Mouse (Mus musculus) hindbrain, embryonic 15.5 days (tissue): Measurements from ENCODE around the gene Krtap28-10. TPM values are rescaled to one million over a fixed set of nuclear protein-coding genes. Genes with fewer than 3 reads are reported as not detected.

ENCODE experiments used
- ATAC-seq: fragments of 200-750 bp; cut with Nextera tagmentation; 2 replicates; pipeline ENCODE4 v1.8.0; 2017; ENCODE audit warnings: low read depth, moderate number of reproducible peaks, moderate TSS enrichment; ENCODE audit not compliant: low FRiP score
- H3K27ac ChIP-seq: fragments of 300-500 bp; sonication (generic); replicated peaks from 2 replicates; pipeline ENCODE4 v1.5.1; 2015; ENCODE audit warnings: mild to moderate bottlenecking, inconsistent platforms
- H3K27me3 ChIP-seq: fragments of 300-500 bp; sonication (generic); 2 replicates; pipeline ENCODE4 v1.6.1; 2015; ENCODE audit warnings: control low read depth, inconsistent platforms
- H3K36me3 ChIP-seq: fragments of 300-500 bp; sonication (generic); 2 replicates; pipeline ENCODE4 v1.6.1; 2015; ENCODE audit warnings: control low read depth, inconsistent platforms
- H3K4me1 ChIP-seq: fragments of 300-500 bp; sonication (generic); replicated peaks from 2 replicates; pipeline ENCODE4 v1.6.1; 2015; ENCODE audit warnings: control low read depth, inconsistent platforms
- H3K4me2 ChIP-seq: fragments of 300-500 bp; sonication (generic); 2 replicates; pipeline ENCODE4 v1.6.1; 2015; ENCODE audit warnings: moderate library complexity, mild to moderate bottlenecking, inconsistent platforms
- H3K4me3 ChIP-seq: fragments of 300-500 bp; sonication (generic); 2 replicates; pipeline ENCODE4 v1.5.1; 2015; ENCODE audit warnings: mild to moderate bottlenecking, inconsistent platforms
- H3K9ac ChIP-seq: fragments of 300-500 bp; sonication (generic); 2 replicates; pipeline ENCODE4 v1.6.1; 2015; ENCODE audit warnings: inconsistent platforms
- H3K9me3 ChIP-seq: fragments of 300-500 bp; sonication (generic); 2 replicates; pipeline ENCODE4 v1.6.1; 2016; ENCODE audit warnings: control low read depth, inconsistent platforms
- WGBS: fragments of 180-500 bp; shearing (Covaris S2); methylation state at CpG from one replicate; pipeline ENCODE4 v1.1.7; 2015; 5-methylcytosine and 5-hydroxymethylcytosine counted together
- polyA plus RNA-seq: library from polyadenylated mRNA; unstranded; fragments of >200 nt; fragmentation: Nextera tagmentation; extraction: Ambion mirVana; gene quantifications from 2 replicates; pipeline ENCODE4 v1.2.1, GENCODE M21; 2015

Krtap28-10 gene
- not detected in 2 replicates for polyA plus RNA-seq

DNA sequence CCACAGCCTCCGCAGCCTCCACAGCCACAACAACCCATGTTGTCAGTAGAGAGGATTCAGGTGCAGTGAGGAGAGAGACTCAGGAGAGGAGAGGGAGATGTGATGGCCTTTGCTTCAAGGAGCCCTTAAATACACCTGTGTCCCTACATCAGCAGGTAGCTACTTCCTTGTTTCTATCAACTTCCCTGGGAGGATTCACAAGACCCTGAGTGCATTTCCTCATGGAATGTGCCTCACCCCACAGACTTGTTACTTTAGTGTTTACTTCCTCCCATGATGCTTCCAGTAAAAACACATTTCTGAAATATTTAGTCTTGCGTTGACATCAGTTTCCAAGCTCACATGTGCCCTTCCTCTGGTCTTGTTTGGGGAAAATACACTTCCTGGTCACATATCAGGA is at the start of gene Krtap28-10:
Krtap28-10 (minus strand) TSS at position 101 of the 400 bp plus-strand sequence.
- H3K27ac ChIP-seq: no peak within 1 kb of the TSS
- no peaks in the 10 kb centered on the region for H3K9me3 ChIP-seq
- H3K36me3 ChIP-seq: no peaks in the 10 kb centered on the region
- no peaks in the 10 kb centered on the region for H3K27me3 ChIP-seq
- no peak for ATAC-seq
- H3K4me1 ChIP-seq: peaks cover 5% of the 10 kb centered on the region; the same call in 1 of the 2 replicates
- 89% methylated on average over 2 of the region's 2 CpGs for WGBS
- H3K9ac ChIP-seq: no peak within 1 kb of the TSS
- no peak within 1 kb of the TSS for H3K4me2 ChIP-seq
- H3K4me3 ChIP-seq: no peak within 1 kb of the TSS

GRCm38 (mm10) chr1:83091268-83091667 is 49.0 kb upstream of the Krtap28-10 start:
- Histone ChIP-seq H3K4me2 (no peak overlapping the region), H3K4me1 (no peaks in the 10 kb centered on the region), H3K36me3 (no peaks in the 10 kb centered on the region), H3K27me3 (no peaks in the 10 kb centered on the region), H3K9ac (no peak overlapping the region), H3K27ac (no peak overlapping the region), H3K9me3 (no peaks in the 10 kb centered on the region), H3K4me3 (no peak overlapping the region)
- no peak for ATAC-seq
- WGBS: 81% methylated on average over 3 of the region's 3 CpGs

DNA sequence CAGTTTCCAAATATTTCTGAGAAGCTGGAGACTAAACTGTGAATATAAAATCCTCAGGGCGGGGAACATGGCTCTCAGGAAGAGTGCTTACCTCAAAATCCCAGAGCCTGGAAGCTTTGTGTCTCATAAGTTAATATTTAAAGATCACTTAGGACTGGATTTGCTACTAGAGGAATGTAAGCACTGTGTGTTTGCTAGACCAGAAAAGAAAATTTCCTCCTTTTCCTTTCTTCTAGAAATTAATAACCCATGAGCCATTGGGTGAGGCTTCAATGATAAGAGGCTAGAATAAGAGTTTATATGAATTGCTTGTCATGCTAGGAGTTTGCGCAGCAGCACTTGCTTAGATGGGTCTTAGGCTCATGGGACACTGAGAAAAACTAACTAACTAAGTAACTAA is 42.5 kb upstream of the Krtap28-10 start:
- Histone ChIP-seq H3K9me3 (no peaks in the 10 kb centered on the region), H3K27me3 (no peaks in the 10 kb centered on the region)

GRCm38 (mm10) chr1:83077016-83077415 is 34.7 kb upstream of the Krtap28-10 start:
- H3K9me3 ChIP-seq: no peaks in the 10 kb centered on the region
- H3K27ac ChIP-seq: no peak overlapping the region
- H3K9ac ChIP-seq: no peak overlapping the region
- H3K4me1 ChIP-seq: no peaks in the 10 kb centered on the region
- H3K4me2 ChIP-seq: no peak overlapping the region
- no peak for ATAC-seq
- H3K4me3 ChIP-seq: no peak overlapping the region
- WGBS: 82% methylated on average over 6 of the region's 6 CpGs
- H3K36me3 ChIP-seq: no peaks in the 10 kb centered on the region
- H3K27me3 ChIP-seq: no peaks in the 10 kb centered on the region

More for the DNA sequence above, 42.5 kb upstream of the Krtap28-10 start:
- Histone ChIP-seq H3K36me3 (no peaks in the 10 kb centered on the region), H3K4me2 (no peak overlapping the region), H3K9ac (no peak overlapping the region), H3K4me1 (no peaks in the 10 kb centered on the region), H3K4me3 (no peak overlapping the region), H3K27ac (no peak overlapping the region)
- 92% methylated on average over 2 of the region's 2 CpGs for WGBS
- no peak for ATAC-seq

- H3K4me1 ChIP-seq: no peaks in the 10 kb centered on the region
- no peaks in the 10 kb centered on the region for H3K36me3 ChIP-seq
- H3K4me2 ChIP-seq: peak overlapping the region; percentile 47
- H3K27ac ChIP-seq: no peak overlapping the region
- H3K27me3 ChIP-seq: no peaks in the 10 kb centered on the region
- no peak overlapping the region for H3K9ac ChIP-seq
- 45% methylated on average over 11 of the region's 11 CpGs for WGBS
- H3K9me3 ChIP-seq: no peaks in the 10 kb centered on the region
- H3K4me3 ChIP-seq: peak overlapping the region; percentile 27
- ATAC-seq: peak; percentile 93
Observed at GRCm38 (mm10) chr1:83076190-83076917, 34.1 kb upstream of the Krtap28-10 start.

- Histone ChIP-seq H3K27ac (no peak overlapping the region), H3K27me3 (no peaks in the 10 kb centered on the region), H3K4me3 (peak overlapping the region; percentile 27), H3K9me3 (no peaks in the 10 kb centered on the region), H3K4me1 (no peaks in the 10 kb centered on the region), H3K4me2 (peak overlapping the region; percentile 47), H3K36me3 (no peaks in the 10 kb centered on the region), H3K9ac (no peak overlapping the region)
- ATAC-seq: peak; percentile 65
- WGBS: 39% methylated on average over 15 of the region's 15 CpGs
Observed at GRCm38 (mm10) chr1:83075526-83076189, 33.4 kb upstream of the Krtap28-10 start.

DNA sequence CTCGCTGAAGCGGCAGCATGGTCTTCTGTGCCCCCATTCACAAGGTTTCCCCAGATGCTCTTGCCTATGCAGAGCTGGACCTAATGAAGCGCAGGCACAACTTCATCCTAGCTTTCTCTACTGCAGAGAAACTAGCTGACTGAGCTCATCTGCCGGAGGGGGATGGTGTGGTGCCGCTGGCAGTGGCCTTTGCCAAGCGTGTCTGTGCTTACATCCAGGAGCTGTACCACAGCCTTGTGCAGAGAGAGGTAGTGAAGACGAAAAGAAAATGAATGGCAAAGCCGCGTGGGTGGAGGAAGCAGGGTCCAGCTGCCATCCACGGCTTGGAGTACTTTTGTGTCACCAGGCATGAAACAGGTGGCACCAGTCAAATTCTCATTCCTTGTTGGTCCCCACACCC is 24.9 kb upstream of the Krtap28-10 start:
- Histone ChIP-seq H3K9ac (no peak overlapping the region), H3K27me3 (no peaks in the 10 kb centered on the region), H3K27ac (no peak overlapping the region), H3K9me3 (no peaks in the 10 kb centered on the region), H3K4me1 (no peaks in the 10 kb centered on the region), H3K36me3 (no peaks in the 10 kb centered on the region), H3K4me2 (no peak overlapping the region), H3K4me3 (no peak overlapping the region)
- 85% methylated on average over 10 of the region's 10 CpGs for WGBS
- ATAC-seq: no peak

GRCm38 (mm10) chr1:83066577-83066976 is 24.3 kb upstream of the Krtap28-10 start:
- WGBS: 91% methylated on average over 4 of the region's 4 CpGs
- Histone ChIP-seq H3K4me2 (no peak overlapping the region), H3K4me1 (no peaks in the 10 kb centered on the region), H3K27me3 (no peaks in the 10 kb centered on the region), H3K27ac (no peak overlapping the region), H3K36me3 (no peaks in the 10 kb centered on the region), H3K9me3 (no peaks in the 10 kb centered on the region), H3K9ac (no peak overlapping the region), H3K4me3 (no peak overlapping the region)
- no peak for ATAC-seq

GRCm38 (mm10) chr1:83064851-83065250 is 22.6 kb upstream of the Krtap28-10 start:
- H3K4me3 ChIP-seq: no peak overlapping the region
- H3K27ac ChIP-seq: no peak overlapping the region
- ATAC-seq: no peak
- no peaks in the 10 kb centered on the region for H3K36me3 ChIP-seq
- H3K4me1 ChIP-seq: no peaks in the 10 kb centered on the region
- no peak overlapping the region for H3K9ac ChIP-seq
- no peaks in the 10 kb centered on the region for H3K27me3 ChIP-seq
- H3K4me2 ChIP-seq: no peak overlapping the region
- 28% methylated on average over 3 of the region's 3 CpGs for WGBS
- no peaks in the 10 kb centered on the region for H3K9me3 ChIP-seq

GRCm38 (mm10) chr1:83060643-83061042 is 18.4 kb upstream of the Krtap28-10 start, which contains the start of gene Krtap28-13:
Gene Krtap28-13 (plus strand): TSS chr1:83060930.
- Histone ChIP-seq H3K27ac (no peak within 1 kb of the TSS), H3K36me3 (no peaks in the 10 kb centered on the region), H3K4me1 (no peaks in the 10 kb centered on the region), H3K27me3 (no peaks in the 10 kb centered on the region), H3K9ac (no peak within 1 kb of the TSS), H3K4me3 (no peak within 1 kb of the TSS), H3K9me3 (no peaks in the 10 kb centered on the region), H3K4me2 (no peak within 1 kb of the TSS)
- ATAC-seq: no peak
- WGBS: 74% methylated on average over 4 of the region's 4 CpGs

GRCm38 (mm10) chr1:83059278-83059677 is 17.0 kb upstream of the Krtap28-10 start, which contains the start of gene A030005K14Rik:
Gene A030005K14Rik (minus strand): TSS chr1:83059378.
- no peak within 1 kb of the TSS for H3K27ac ChIP-seq
- no peak within 1 kb of the TSS for H3K4me2 ChIP-seq
- no peak within 1 kb of the TSS for H3K4me3 ChIP-seq
- H3K9me3 ChIP-seq: no peaks in the 10 kb centered on the region
- no peak for ATAC-seq
- H3K27me3 ChIP-seq: no peaks in the 10 kb centered on the region
- H3K4me1 ChIP-seq: no peaks in the 10 kb centered on the region
- WGBS: 91% methylated on average over 9 of the region's 9 CpGs
- H3K9ac ChIP-seq: no peak within 1 kb of the TSS
- no peaks in the 10 kb centered on the region for H3K36me3 ChIP-seq

GRCm38 (mm10) chr1:83058481-83058880 is 16.2 kb upstream of the Krtap28-10 start:
- no peak overlapping the region for H3K4me3 ChIP-seq
- H3K9me3 ChIP-seq: no peaks in the 10 kb centered on the region
- WGBS: 63% methylated on average over 1 of the region's 1 CpGs
- H3K27ac ChIP-seq: no peak overlapping the region
- no peak overlapping the region for H3K9ac ChIP-seq
- H3K36me3 ChIP-seq: no peaks in the 10 kb centered on the region
- no peak for ATAC-seq
- no peaks in the 10 kb centered on the region for H3K27me3 ChIP-seq
- no peaks in the 10 kb centered on the region for H3K4me1 ChIP-seq
- no peak overlapping the region for H3K4me2 ChIP-seq
